Mouse (Mus musculus) CH12F3 (cell line): Measurements from ENCODE around the gene Dguok.

Source experiments
- in situ Hi-C: fragments of 300-500 bp; cut with MboI; formaldehyde crosslinking; loops from 2 replicates; pipeline ENCODE4 v1.14.3; 2020; ENCODE audit warnings: low sequenced_read_pairs

Gene Dguok

DNA sequence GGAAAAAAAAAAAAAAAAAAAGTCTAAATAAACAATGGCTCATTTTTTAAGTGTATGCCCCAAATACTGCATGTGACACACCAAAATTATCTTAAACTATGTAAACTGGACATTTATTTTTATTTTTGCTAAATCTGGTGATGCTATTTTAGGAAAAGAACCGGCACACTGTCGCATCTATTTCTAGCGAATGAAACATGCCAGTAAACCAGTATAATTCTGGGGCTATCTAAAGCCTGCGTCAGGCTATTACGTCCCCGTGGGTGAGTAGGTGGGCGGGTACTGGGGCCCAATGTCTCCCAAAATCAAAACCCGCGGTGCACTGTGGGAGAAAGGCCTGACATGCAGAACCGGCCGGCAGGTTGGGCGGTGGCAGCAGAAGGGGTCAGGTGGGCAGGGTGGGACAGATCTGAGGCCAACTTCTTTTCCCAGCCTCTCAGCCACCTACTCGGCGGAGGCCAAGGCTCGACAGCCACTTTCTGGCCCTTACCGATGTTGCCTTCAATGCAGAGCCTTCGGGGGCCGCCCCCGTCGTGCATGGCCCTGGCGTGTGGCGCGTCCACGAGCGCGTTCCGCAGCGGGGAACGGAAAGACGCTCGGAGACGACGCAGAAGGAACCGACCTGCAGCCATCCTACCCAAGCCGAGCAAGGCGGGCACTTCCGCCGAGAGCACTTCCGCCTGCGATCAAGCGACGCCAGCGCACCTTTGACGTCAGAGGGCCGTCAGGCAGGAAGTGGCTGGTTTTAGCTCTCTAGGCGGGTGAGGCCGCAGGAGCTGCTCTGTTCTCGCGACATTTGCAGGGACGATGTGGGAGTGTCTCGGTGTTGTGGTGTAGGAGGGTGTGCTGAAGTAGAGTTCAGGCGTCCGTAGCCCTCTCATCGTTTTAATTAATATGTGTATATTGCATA, at the start of gene Dguok:
Dguok (minus strand) TSS at position 712 of the 910 bp plus-strand sequence.
- in situ Hi-C loops = no loop called here

DNA sequence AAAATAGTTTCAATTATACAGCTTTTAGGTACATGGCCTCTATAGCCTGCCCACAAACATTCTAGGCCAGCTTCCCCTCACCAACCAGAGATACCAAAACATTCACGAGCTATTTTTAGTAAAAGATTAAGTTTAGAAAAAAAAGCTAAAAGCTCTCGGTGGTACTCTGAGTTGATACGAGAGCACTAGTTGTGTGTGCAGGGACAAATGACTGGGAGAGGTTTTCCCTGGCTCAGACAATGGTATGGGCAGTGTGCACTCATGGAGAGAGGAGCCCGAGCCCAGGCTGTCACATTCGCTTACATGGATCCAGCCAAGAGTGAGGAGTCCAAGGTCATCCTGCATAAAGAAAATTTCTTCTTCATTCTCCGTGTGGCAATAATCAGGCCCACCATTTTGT, 49.2 kb upstream of the Dguok start:
- in situ Hi-C loops = no loop called here

DNA sequence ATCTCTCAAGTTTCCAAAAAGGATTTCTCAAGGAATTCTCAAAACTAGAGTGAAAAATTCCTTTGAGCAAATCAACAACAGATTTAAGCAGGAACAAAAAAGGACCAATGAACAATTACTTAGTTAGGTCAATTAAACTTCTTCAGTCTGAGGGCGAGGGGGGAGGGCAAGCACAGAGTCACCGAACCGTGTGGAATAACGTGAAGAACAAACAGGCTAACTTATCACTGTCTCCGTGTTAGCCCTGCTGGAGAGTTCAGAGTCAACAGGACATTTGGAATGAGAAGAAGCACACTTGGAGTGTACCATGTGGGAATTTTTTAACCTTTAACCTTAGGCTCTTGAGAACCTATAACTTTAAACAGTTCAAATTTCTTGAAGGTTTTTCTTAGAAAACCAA, 41.6 kb upstream of the Dguok start:
- in situ Hi-C loops = no loop called here

DNA sequence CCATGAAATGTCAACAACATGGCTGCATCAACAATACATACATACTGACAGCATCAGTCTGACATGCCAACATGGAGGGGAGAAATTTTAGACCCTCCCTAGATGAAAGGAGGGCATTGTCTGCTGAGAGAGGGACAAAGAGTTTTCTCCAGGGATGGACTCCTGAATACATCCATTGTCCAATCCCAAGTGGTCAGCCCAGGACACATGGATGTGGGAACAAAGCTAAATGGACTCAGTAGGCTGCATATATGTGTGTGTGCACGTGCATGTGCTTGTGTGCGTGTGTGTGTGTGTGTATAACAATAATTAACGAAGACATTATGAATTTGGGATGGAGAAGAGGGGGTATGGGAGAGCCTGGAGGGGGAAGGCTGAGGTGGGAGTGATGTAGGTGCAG, 39.0 kb upstream of the Dguok start:
- in situ Hi-C loops = no loop called here

DNA sequence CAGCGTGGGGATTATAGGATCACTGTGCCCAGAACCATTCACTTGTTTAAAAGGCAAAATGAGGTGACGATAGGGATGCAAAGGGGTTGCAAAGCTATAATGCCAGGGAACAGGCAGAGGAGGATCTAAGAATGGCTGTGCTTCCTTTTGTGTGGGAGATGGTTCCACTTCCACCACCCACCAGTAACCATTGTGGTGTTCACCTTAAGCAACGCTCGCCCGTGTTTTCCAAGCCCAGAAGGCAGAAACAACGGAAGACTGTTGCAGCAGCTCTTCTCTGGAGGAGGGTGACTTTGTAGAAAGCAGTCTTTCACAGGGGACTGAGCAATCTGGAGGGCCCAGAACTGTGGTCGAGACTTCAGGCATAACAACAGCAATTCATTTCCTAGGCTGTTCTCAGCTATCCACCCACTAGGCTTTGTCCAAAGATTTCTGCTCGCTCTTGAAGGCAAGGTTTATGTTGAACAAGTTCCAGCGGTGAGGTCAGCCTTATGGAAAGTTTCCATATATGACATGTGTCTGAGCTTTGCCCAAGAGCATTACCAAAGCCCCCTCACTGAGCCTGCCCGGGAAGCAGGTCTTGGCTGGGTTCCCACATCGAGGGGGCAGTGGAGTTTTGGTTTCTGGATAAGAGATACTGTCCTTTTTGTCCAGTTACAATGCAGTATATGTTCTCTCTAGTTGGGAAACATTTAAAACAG, 35.1 kb upstream of the Dguok start:
- in situ Hi-C loops = no loop called here

DNA sequence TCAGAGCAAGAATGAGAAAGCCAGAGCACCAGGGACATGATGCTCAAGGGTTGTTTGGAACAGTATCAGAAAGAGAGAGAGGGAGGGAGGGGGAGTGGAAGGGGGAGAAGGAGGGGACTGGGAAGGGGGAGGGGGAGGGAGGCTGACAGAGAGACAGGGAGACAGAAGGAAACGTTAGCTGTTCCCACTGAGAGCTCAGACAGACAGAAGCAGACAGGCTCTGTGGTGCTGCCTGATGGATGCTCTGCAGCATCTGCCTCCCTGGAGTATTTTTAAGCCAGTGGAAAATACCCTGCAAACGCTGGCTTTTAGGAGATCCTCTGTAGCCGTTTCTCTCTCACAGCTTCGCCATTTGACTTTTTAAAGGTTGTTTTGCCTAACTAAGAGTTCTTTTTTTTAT, 33.2 kb upstream of the Dguok start:
- in situ Hi-C loops = no loop called here

DNA sequence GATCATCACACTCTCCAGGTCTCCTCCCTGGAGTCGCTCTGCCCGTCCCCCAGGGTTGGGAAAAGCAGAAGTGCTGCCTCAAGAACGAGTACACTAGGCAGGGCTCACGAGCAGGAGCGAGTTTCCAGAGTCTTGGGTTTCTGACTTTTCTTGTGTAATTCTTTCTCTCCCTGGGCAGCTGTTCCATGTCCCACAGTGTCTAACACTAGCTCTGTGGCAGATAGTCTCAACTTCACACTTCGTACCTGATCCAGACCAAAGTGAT, 30.0 kb upstream of the Dguok start:
- in situ Hi-C loops = no loop called here

DNA sequence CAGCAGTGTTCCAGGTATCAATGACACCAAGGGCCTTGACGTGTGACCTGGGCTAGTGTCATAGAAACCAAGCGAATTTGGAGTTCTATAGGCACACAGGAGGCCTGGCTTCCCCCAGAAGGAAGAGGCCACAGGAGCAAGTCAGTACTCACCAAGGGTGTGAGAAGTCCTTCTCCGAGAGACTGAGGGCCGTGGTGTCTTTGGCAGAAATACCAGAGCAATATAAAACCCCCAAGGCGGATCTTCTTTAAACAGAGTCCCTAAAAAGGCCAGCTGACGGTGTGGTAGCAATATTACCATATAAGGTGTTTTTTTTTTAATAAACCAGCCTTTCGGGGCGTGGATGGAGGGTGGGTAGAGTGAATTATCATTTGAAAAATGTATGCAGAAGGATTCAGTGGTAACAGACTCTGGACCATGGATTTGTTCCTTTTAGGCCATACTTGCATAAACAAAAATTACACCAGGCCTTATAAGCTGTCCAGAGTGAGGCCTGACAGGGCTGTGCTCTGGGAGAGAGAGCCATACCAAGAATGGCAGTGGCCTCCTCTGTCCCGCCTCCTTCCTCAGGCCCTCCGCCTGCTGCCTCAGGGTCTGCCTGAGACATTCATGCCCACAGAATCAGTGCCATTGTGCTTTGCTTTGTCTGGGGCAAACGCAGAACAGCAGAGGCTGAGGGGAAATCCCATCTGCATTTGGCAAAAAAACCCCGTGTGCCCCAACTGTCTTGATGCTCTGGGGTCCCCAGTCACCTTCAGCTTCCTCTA, 29.4 kb upstream of the Dguok start, which contains the start of gene Actg2:
Actg2 (minus strand) TSS at position 238 of the 767 bp plus-strand sequence.
- in situ Hi-C loops = no loop called here

DNA sequence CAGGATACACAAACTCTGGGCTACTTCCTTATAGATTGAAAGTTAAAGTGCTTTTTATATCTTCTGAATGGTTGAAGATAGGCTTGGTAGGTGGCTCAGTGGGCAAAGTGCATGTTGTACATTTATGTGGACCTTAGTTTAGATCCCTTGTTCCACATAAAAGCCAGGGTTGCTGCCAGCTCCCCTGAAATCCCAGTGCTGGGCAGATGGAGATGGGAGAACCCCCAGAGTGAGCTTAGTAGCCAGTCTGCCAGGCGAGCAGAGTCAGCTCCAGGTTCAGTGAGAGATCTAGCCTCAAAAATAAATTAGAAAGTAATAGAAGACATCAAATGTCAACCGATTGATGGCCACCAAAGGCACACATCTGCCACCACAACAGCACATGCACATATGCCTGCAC, 25.8 kb upstream of the Dguok start:
- in situ Hi-C loops = no loop called here

DNA sequence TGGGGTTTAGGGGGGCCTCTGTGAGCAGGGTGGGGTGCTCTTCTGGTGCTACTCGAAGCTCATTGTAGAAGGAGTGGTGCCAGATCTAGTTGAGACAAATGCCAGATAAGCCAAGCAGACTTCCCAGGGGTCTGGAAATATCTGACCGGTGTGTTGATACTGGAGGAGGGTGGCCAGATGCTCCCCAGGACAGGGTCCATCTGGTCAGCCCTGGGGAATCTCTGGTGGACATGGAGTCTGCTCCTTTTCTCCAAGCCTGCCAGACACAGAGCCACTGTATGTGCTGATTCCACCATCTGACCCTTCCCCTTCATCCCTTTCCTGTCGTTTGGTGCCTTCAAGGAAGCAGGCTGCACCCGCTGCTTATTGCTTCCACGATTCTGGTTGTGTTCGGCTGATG, 16.4 kb upstream of the Dguok start:
- in situ Hi-C loops = no loop called here

DNA sequence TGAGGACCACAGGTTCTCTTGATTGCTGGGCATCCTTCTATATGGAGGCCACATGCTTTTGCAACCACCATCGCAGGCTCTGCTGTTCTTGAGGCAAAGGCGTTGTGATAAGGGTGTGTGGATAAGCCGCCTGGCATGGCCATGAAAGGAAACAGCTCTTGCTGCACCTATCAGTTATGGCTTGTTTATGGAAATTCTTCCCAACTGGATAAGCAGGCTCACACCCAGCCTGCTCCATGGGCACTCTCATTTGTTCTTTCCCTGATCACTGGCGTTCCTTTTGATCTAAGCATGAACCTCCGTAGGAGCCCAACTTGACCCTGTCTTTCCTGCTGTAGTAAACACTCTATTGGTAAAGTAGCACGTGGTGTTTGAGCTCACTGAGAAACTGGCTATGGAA, 15.0 kb upstream of the Dguok start:
- in situ Hi-C loops = no loop called here

DNA sequence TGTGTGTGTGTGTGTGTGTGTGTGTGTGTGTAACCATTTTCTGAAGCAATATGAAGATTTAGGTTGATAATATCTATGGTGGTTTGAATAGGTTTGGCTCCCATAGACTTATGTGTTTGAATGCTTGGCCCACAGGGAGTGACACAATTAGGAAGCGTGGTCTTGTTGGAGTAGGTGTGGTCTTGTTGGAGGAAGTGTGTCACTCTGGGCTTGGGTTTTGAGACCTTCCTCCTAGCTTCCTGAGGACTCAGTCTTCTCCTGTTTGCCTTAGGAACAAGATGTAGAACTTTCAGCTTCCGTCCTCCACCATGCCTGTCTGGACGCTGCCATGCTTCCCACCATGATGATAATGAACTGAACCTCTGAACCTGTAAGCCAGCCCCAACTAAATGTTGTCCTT, 11.9 kb upstream of the Dguok start:
- in situ Hi-C loops = no loop called here

DNA sequence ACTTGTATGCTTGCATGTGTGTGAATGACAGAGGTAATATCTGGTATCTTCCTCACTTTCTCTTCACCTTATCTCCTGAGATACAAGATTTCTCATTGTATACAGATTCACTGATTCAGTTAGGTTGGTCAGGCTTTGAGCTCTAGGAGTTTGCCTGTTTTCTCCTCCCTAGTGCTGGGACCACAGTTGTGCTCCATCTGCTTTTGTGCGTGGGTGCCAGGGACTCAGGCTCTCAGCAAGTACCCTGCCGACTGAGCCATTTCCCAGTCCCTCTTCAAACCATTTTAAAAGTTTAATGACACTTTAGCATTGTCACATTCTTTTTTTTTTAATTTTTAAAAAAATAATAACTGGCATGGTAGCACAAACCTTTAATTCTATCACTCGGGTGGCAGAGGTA, 8.4 kb upstream of the Dguok start:
- in situ Hi-C loops = no loop called here

DNA sequence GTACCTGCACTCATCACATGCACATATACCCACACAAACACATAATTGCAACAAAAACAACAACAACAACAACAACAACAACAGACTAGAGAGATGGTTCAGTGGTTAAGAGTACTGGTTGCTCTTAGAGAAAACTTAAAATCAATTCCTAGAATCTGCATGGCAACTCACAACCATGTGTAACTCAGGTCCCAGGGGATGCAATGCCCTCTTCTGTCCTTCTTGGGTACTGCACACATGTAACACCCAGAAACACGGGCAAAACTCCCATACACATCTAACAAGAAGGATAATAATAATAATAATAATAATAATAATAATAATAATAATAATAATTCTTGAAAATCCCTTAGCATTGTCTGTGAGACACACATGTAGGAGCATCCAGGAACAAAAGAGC, 5.7 kb upstream of the Dguok start:
- in situ Hi-C loops = loop anchor here (5.0 kb wide), 1 partner anchor 150 kb away; no protein-coding TSS in a partner anchor

DNA sequence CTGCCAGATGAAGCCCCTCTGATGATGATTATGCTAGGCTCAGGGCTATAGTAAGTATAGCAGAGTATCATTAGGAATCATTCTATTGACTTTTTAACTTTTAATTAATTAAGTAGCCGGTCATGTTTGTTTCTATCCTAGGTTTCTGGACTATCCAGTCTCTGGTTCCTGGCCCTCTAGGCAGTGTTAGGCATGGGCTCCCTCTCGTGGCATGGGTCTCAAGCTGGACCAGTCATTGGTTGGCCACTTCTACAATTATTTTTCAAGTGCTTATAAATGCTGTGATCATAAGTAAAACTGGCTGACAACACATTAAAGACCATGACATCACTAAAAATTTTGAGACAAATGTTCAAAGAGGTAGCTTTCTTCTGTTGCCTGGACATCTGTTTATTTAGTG, 3.4 kb upstream of the Dguok start:
- in situ Hi-C loops = loop anchor here (5.0 kb wide), 1 partner anchor 148 kb away; no protein-coding TSS in a partner anchor

DNA sequence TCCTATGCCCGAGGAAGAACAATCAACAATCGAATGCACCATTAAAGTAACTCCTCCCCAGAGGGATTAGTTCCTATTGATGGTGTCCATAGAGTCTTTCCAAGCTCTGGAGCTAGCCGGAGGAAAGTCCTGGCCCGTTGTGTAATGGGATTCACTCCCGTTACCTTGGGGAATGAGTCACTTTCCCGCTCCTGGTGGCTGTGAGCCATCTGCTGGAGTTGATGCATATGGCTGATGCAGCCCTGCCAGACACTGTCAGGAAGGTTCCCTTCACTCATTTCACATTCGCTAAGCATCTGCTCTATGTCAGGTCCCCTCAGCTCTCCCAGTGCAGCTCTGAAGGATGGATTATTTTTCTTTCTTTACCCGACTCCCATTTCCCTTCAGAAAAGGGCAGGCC, 2.7 kb upstream of the Dguok start:
- in situ Hi-C loops = no loop called here

DNA sequence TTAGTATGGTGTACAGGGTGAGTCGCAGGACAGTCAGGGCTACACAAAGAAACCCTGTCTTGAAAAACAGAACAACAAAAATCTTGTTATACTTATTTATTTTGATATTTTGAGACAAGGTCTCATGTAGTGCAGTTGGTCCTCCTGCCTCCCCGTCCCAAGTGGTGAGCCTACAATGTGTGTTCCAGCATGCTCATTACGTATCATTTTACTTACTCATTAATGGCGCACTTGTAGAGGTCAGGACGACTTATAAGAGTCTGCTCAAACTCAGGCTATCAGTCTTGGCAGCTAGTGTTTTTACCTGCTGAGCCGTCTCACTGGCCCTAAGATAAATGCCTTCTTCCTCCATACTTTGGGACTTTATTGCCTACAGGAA, 388 bp upstream of the Dguok start:
- in situ Hi-C loops = no loop called here

DNA sequence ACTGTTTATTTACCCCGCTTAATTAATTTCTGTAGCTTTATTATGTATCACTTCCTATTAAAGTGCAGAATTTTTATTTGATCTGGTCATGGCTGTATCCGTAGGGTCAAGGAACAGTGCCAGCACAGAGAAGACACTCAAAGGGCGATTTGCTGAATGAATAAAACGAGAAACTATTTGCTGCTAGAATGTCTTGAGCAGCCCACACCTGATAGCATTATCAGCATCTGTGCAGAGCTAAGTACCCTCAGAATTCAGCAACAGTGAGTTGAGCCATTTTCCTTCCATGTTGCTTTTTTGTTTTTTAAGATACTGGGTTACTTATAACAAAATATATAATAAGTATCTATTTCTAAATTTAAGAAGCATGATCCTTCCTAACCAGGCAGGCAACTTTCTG, 1.2 kb downstream of the Dguok start:
- in situ Hi-C loops = no loop called here

DNA sequence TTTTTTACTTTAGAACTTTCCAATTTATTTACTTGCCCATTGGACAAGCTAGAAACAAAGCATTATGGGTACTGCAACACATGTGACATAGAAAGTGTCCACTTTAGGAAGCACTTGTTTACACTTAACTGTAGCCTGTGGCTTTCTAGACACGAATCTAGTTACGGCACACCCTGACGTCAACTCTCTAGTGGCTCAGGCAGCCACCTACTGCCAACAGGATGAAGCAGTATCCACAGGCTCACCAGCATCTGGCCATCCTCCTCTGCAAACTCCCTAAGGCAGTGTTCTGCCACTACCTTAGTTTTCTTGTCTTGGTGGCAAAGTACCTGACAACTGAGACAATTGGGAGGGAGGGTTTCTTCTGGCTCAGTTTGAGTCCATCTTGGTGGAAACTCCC, 3.4 kb downstream of the Dguok start:
- in situ Hi-C loops = no loop called here

DNA sequence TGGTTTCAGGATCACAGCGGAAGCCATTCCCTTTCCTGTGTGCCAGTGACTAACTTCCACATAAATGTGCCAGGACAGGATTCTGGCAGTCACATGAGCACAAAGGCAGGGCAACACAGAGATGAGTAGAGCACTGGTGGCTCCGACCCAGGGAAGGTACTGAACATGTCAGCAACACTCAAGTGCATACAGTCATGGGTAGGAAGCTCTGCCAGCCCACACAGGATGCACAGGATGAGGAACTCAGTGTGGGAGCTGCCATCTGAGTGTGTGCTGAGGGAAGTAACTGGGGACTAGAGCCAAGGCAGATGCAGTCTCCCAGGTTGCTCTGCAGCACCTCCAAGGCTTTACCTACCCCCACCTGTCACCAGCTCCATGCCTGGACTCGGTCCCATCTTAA, 4.1 kb downstream of the Dguok start:
- in situ Hi-C loops = no loop called here

DNA sequence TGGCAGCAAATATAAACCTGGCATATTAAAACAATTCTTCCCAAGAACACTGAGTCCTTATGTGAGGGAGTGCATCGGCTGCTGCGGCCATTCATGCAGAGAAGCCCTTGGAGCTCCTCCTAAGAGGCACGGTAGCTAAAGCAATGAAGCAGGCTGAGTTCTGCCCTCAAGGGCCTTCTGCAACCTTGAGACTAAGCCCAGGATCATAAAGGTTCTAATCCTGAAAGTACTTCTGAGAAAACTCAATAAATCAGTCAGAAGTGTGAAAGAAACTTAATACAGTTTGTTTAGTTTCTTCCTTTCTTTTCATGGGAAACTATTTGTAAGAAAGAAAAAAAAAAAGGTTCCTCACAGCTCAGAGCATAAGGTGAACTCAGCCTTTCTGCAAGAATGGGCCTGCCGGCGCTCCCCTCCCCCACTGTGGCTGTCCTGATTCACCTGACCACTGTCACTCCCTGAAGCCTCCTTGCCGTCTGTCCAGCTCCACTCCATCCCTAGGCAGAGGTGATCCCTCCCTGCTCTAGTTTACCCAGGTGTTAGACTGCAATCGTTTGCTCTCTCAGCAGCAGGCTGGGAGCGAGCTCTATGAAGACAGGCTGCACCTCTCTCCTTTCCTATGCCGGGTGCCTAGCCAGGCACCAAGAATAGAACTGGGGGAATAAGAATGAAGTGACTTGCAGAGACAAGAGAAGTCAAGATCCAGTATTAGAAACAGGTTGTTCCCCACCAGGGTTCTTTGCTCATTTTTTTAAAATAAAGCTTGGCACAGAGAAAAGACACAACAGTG, 5.1 kb downstream of the Dguok start:
- in situ Hi-C loops = no loop called here
